Mouse (Mus musculus): ENCODE data around the gene Acsf3. TPM values are rescaled to one million over a fixed set of nuclear protein-coding genes. Genes with fewer than 3 reads are reported as not detected.

Acsf3 gene
- total and polyA plus RNA-seq, 3 experiments: 17.8 to 37.2 TPM; not detected in 1

- Histone ChIP-seq H3K4me3 (ENCODE audit: control insufficient read depth in 1 of 2, insufficient read depth in 1 of 2, low read depth in 2 of 2, low read length in 2 of 2) (no peak overlapping the region), H3K9me3 (replicated peaks; ENCODE audit: insufficient read depth, low read length) (no peaks in the 10 kb centered on the region), H3K4me1 (ENCODE audit: control insufficient read depth in 1 of 2, insufficient read depth in 2 of 2, low read length in 2 of 2) (no peaks in the 10 kb centered on the region), H3K27me3 (ENCODE audit: control insufficient read depth in 1 of 2, insufficient read depth in 2 of 2, low read length in 2 of 2) (no peaks in the 10 kb centered on the region), H3K36me3 (ENCODE audit: control insufficient read depth in 1 of 2, insufficient read depth in 2 of 2, low read length in 2 of 2) (no peaks in the 10 kb centered on the region; a peak in 1 of 4 replicates), H3K9ac (ENCODE audit: control insufficient read depth, low read depth, low read length, poor library complexity, severe bottlenecking) (no peak overlapping the region), H3K79me2 (ENCODE audit: control insufficient read depth, insufficient read depth, low read length, poor library complexity) (no peaks in the 10 kb centered on the region), H3K27ac (ENCODE audit: control insufficient read depth, low read depth, low read length) (no peak overlapping the region)
- TF ChIP-seq HCFC1 (IDR thresholded peaks at IDR 0.05; ENCODE audit: low read depth, low read length) (no peak), ZC3H11A (IDR thresholded peaks at IDR 0.05; ENCODE audit: low read depth, low read length) (no peak), POLR2AphosphoS2 (IDR thresholded peaks at IDR 0.05; ENCODE audit: low read length) (no peak), MAFK (IDR thresholded peaks at IDR 0.05; ENCODE audit: borderline replicate concordance, low read depth, low read length) (no peak), GATA1 (IDR thresholded peaks at IDR 0.05; ENCODE audit: low read depth, low read length) (no peak), NRF1 (IDR thresholded peaks at IDR 0.05; ENCODE audit: insufficient read depth, low read depth, low read length, poor library complexity, severe bottlenecking) (no peak), KAT2A (conservative IDR thresholded peaks at IDR 0.05; ENCODE audit: low read depth, low read length) (no peak), SMC3 (IDR thresholded peaks at IDR 0.05; ENCODE audit: low read depth, low read length) (no peak), ZMIZ1 (IDR thresholded peaks at IDR 0.05; ENCODE audit: low read depth, low read length) (no peak), ETS1 (IDR thresholded peaks at IDR 0.05; ENCODE audit: low read depth, low read length) (no peak), RAD21 (IDR thresholded peaks at IDR 0.05; ENCODE audit: low read depth, low read length) (no peak), CHD2 (IDR thresholded peaks at IDR 0.05; ENCODE audit: low read length) (no peak), MYB (IDR thresholded peaks at IDR 0.05; ENCODE audit: low read depth, low read length) (no peak), E2F4 (IDR thresholded peaks at IDR 0.05; ENCODE audit: borderline replicate concordance, low read depth, low read length) (no peak), MAZ (IDR thresholded peaks at IDR 0.05; ENCODE audit: low read depth, low read length) (no peak), USF1 (IDR thresholded peaks at IDR 0.05; ENCODE audit: low read depth, low read length) (no peak)
- no peak for DNase-seq (ENCODE audit: low read depth, low spot score)
Measured at GRCm38 (mm10) chr8:122817724-122818496, 42.6 kb downstream of the Acsf3 start.

GRCm38 (mm10) chr8:122819776-122820175, 44.5 kb downstream of the Acsf3 start:
- TF ChIP-seq RAD21 (IDR thresholded peaks at IDR 0.05; ENCODE audit: low read depth, low read length) (no peak), POLR2AphosphoS2 (IDR thresholded peaks at IDR 0.05; ENCODE audit: low read length) (no peak), POLR2A (IDR thresholded peaks at IDR 0.05; ENCODE audit: control insufficient read depth in 1 of 2, insufficient read depth in 1 of 2, low read depth in 1 of 2, low read length in 2 of 2, poor library complexity in 1 of 2) (no peak), MEF2A (IDR thresholded peaks at IDR 0.05; ENCODE audit: extremely low read depth, insufficient replicate concordance, low read depth, low read length, poor library complexity, severe bottlenecking) (no peak), GATA1 (IDR thresholded peaks at IDR 0.05; ENCODE audit: low read depth, low read length) (no peak)
- no peaks in the 10 kb centered on the region for H3K27me3 ChIP-seq (ENCODE audit: control insufficient read depth in 1 of 2, insufficient read depth in 2 of 2, low read length in 2 of 2)

More at GRCm38 (mm10) chr8:122819776-122820175, 44.5 kb downstream of the Acsf3 start:
- no peak overlapping the region for H3K9ac ChIP-seq (ENCODE audit: control insufficient read depth, low read depth, low read length, poor library complexity, severe bottlenecking)
- no peaks in the 10 kb centered on the region for H3K9me3 ChIP-seq (replicated peaks; ENCODE audit: insufficient read depth, low read length)
- peaks cover 0 to under 1% of the 10 kb centered on the region in 2 experiments; a peak in 1 of 4 replicates for H3K4me1 ChIP-seq (ENCODE audit: control insufficient read depth in 1 of 2, insufficient read depth in 2 of 2, low read length in 2 of 2)
- no peak for DNase-seq (ENCODE audit: low read depth, low spot score)
- no peaks in the 10 kb centered on the region; a peak in 2 of 4 replicates for H3K36me3 ChIP-seq (ENCODE audit: control insufficient read depth in 1 of 2, insufficient read depth in 2 of 2, low read length in 2 of 2)
- H3K27ac ChIP-seq (ENCODE audit: control insufficient read depth, low read depth, low read length): no peak overlapping the region
- H3K4me3 ChIP-seq (ENCODE audit: control insufficient read depth in 1 of 2, insufficient read depth in 1 of 2, low read depth in 2 of 2, low read length in 2 of 2): no peak overlapping the region
- no peaks in the 10 kb centered on the region for H3K79me2 ChIP-seq (ENCODE audit: control insufficient read depth, insufficient read depth, low read length, poor library complexity)

All from MEL (cell line).